Mouse (Mus musculus) ES-E14 (cell line): Measurements from ENCODE around the gene Gm10053. TPM values are rescaled to one million over a fixed set of nuclear protein-coding genes. Genes with fewer than 3 reads are reported as not detected.

Experiments used
- DNase-seq: peaks from one replicate; pipeline ENCODE4 v3.0.0-alpha.2; 2013; ENCODE audit warnings: low read depth, low spot score
- H3K27ac ChIP-seq: 2 replicates; pipeline ENCODE4 v1.5.1; 2012; ENCODE audit warnings: low read depth, mild to moderate bottlenecking, low read length, moderate library complexity, mixed read lengths; ENCODE audit not compliant: poor library complexity, insufficient read depth, severe bottlenecking
- H3K36me3 ChIP-seq: 2 replicates; pipeline ENCODE4 v1.6.1; 2012; ENCODE audit warnings: mild to moderate bottlenecking, low read length, moderate library complexity, mixed read lengths; ENCODE audit not compliant: control insufficient read depth, poor library complexity, insufficient read depth, severe bottlenecking
- H3K4me1 ChIP-seq, 2 experiments: fragments of 150-350 bp in 1 of 2; sonication (generic) in 1 of 2; 2 replicates each; pipeline ENCODE4 v1.6.1; 2012; ENCODE audit warnings: low read length in 2 of 2, mild to moderate bottlenecking in 1 of 2, mixed read lengths in 1 of 2; ENCODE audit not compliant: control insufficient read depth in 2 of 2, insufficient read depth in 2 of 2, poor library complexity in 1 of 2
- H3K4me3 ChIP-seq, 2 experiments: fragments of 150-350 bp in 1 of 2; sonication (generic) in 1 of 2; 2 replicates each; pipeline ENCODE4 v1.5.1; 2012; ENCODE audit warnings: low read length in 2 of 2, low read depth in 1 of 2, mild to moderate bottlenecking in 1 of 2, mixed read lengths in 1 of 2; ENCODE audit not compliant: insufficient read depth in 1 of 2, poor library complexity in 1 of 2, severe bottlenecking in 1 of 2
- H3K9ac ChIP-seq: 2 replicates; pipeline ENCODE4 v1.6.1; 2012; ENCODE audit warnings: low read depth, mild to moderate bottlenecking, low read length, mixed read lengths; ENCODE audit not compliant: poor library complexity, insufficient read depth, severe bottlenecking
- H3K9me3 ChIP-seq: fragments of 150-350 bp; sonication (generic); 2 replicates; pipeline ENCODE4 v1.6.1; 2012; ENCODE audit warnings: low read depth, mild to moderate bottlenecking, low read length; ENCODE audit not compliant: control insufficient read depth, insufficient read depth
- CHD2 ChIP-seq: IDR thresholded peaks from 2 replicates; pipeline ENCODE4 v1.6.1; 2014; ENCODE audit warnings: mild to moderate bottlenecking, low read depth, low read length, inconsistent platforms
- HCFC1 ChIP-seq: IDR thresholded peaks from 2 replicates; pipeline ENCODE4 v1.6.1; 2012; ENCODE audit warnings: low read length, inconsistent platforms, borderline replicate concordance; ENCODE audit not compliant: insufficient read depth
- MAFK ChIP-seq: IDR thresholded peaks from 2 replicates; pipeline ENCODE4 v1.6.1; 2014; ENCODE audit warnings: mild to moderate bottlenecking, low read depth, low read length, inconsistent platforms; ENCODE audit not compliant: insufficient read depth
- ZC3H11A ChIP-seq: IDR thresholded peaks from 2 replicates; pipeline ENCODE4 v1.6.1; 2012; ENCODE audit warnings: low read depth, mild to moderate bottlenecking, inconsistent platforms, low read length, borderline replicate concordance
- ZNF384 ChIP-seq: IDR thresholded peaks from 2 replicates; pipeline ENCODE4 v1.6.1; 2012; ENCODE audit warnings: low read depth, low read length, inconsistent platforms
- in situ Hi-C, 2 experiments: fragments of 600-800 bp; cut with MboI; formaldehyde crosslinking; loops; one replicate each; pipeline ENCODE4 v1.15.1; 2025; ENCODE audit warnings: low sequenced_read_pairs in 2 of 2, inconsistent platforms in 1 of 2; ENCODE audit not compliant: unreplicated experiment in 2 of 2
- total RNA-seq: library from RNA; depleted of rRNA; stranded (reverse); fragments of 300-350 nt; gene quantifications from 2 replicates; pipeline ENCODE4 v1.2.3, GENCODE M21; 2012

The Gm10053 gene
- total RNA-seq, 1 experiment: 144 TPM

DNA sequence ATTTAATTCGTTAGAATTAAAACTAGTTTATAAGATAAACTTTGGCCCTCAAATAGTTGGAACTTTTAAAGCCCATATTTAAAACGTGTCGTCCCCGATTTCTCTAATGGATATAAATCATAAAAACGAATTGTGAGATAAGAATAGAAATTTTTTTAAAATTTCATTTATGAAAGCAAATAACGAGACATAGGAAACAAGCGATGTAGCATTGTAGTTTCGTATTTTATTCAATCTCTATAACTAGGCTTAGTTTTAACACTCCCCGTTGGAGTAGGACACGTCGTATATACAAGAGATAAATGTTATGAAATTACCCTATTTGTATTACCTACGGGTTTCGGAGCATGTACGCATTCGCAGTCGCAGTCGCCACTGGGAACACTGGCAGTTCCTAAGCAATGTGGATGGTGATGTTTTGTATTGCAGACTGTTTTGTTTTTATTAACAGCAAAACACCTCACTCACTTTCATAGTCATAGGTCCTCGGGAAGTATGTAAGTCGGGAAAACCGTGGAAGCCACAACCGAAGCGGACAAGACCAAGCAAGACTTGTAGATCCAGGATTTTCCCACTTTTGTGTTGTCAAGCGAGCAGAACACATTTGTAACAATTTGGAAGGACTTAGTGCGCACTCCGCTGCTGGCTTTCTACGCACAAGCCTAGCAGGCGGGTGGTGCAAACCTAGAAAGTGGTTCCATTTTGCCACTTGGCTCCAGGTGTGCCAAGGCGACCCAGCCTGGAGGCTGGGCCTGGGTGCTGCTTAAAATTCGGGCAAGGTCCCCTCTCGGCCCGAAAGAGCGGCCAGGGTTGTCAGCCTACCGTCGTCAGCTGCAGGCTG is 23.5 kb downstream of the Gm10053 start:
- TF ChIP-seq ZC3H11A (no peak), ZNF384 (no peak)
- Histone ChIP-seq H3K9ac (no peak overlapping the region), H3K27ac (no peak overlapping the region), H3K4me1 (peaks cover 0 to 7% of the 10 kb centered on the region in 2 experiments; a peak in 1 of 4 replicates), H3K4me3 (peak overlapping the region; percentile 56 to 63; a peak in 3 of 4 replicates), H3K36me3 (no peaks in the 10 kb centered on the region), H3K9me3 (no peaks in the 10 kb centered on the region)
- in situ Hi-C loops: loop anchor here (5.0 kb wide), 1 partner anchor 708 kb away; no protein-coding TSS in a partner anchor
- no peak for DNase-seq

DNA sequence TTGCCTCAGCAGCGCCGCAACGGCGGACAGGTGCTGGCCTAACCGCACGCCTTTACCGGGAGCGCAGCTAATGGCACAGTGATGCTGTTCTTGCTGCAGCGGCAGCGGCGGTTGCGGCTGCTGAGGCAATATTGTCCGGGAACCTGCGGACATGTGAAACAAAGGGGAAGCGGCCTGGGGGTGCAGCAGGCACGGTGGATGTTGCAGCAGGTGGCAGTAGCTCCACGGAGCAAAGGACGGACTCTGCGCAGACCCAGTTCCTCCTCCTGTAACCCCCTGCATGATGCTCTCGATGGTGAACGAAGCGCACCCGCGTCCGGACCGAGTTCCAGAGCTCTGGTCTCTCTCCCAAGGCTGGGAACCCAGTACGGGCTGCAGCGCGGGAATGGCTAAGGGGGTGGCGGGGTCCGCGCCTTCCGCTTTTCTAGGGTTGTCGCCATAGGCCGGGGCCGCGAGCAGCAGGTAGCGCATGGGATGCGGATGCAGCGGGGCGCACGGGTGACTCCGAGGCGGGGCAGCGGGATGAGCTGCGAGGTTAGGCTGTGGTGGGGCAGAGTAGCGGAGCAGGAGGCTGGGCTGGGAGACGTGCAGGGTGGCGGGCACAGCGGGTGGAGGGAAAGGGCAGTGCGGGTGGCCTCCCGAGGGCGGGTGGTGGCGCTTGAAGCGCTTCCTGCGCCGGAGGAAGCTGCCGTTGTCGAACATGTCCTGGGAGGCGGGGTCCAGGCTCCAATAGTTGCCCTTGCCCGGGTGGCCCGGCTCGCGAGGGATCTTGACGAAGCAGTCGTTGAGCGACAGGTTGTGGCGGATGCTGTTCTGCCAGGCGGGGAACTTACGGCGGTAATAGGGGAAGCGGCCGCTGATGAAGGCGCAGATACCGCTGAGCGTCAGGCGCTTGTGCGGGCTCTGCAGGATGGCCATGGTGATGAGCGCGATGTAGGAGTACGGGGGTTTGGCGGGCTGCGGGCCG is 24.4 kb downstream of the Gm10053 start:
- H3K27ac ChIP-seq: no peak overlapping the region
- in situ Hi-C loops: loop anchor here (5.0 kb wide), 1 partner anchor 707 kb away; no protein-coding TSS in a partner anchor
- TF ChIP-seq ZNF384 (no peak), ZC3H11A (no peak), HCFC1 (no peak), MAFK (no peak), CHD2 (no peak)
- DNase-seq: no peak
- peak overlapping the region; percentile 56 to 63 for H3K4me3 ChIP-seq
- H3K4me1 ChIP-seq: peaks cover 0 to 7% of the 10 kb centered on the region in 2 experiments; a peak in 1 of 4 replicates
- no peaks in the 10 kb centered on the region for H3K36me3 ChIP-seq
- H3K9me3 ChIP-seq: no peaks in the 10 kb centered on the region
- H3K9ac ChIP-seq: peak overlapping the region; percentile 24; the same call in 1 of the 2 replicates

DNA sequence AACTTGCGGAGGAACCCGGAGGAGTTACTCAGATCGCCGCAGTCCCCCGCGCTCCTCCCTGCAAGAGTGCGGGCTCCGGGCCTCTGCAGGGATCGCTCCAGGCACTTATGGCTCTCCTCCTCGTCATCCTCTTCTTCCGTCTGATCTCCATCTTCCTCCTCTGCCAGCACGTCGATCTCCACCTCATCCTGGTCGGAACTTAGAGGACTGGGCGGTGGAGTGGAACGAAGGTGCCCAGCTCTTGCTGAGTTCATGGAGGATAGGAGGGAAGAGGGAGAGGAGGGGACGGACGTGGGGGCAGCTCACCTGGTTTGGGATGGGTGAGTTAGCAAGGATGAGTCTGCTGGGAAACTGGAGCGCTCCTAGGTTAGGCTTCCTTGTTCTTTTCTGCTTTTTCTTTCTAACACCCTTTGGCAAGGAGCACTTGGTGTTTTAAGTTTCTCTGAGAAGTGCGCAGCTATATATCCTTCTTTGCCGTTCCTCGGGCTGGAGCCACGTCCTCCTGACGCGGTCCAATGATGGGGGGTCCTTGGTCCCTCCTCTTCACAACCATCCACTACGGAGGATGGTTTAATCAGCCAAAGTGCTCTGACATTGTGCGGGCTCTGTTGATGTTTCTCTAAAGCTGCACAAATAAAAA is 25.2 kb downstream of the Gm10053 start, which contains the start of gene Foxd4:
TSS of gene Foxd4 (minus strand) at position 617 of the 640 bp plus-strand sequence.
- H3K4me3 ChIP-seq: peak within 1 kb of the TSS; percentile 56 to 63
- TF ChIP-seq CHD2: no peak
- TF ChIP-seq HCFC1: no peak
- no peak for TF ChIP-seq ZC3H11A
- no peaks in the 10 kb centered on the region for H3K9me3 ChIP-seq
- no peak for DNase-seq
- H3K27ac ChIP-seq: no peak within 1 kb of the TSS
- H3K36me3 ChIP-seq: no peaks in the 10 kb centered on the region
- in situ Hi-C loops: no loop called here
- H3K4me1 ChIP-seq: peaks cover 0 to 7% of the 10 kb centered on the region in 2 experiments; a peak in 1 of 4 replicates
- H3K9ac ChIP-seq: peak within 1 kb of the TSS; percentile 24; the same call in 1 of the 2 replicates

DNA sequence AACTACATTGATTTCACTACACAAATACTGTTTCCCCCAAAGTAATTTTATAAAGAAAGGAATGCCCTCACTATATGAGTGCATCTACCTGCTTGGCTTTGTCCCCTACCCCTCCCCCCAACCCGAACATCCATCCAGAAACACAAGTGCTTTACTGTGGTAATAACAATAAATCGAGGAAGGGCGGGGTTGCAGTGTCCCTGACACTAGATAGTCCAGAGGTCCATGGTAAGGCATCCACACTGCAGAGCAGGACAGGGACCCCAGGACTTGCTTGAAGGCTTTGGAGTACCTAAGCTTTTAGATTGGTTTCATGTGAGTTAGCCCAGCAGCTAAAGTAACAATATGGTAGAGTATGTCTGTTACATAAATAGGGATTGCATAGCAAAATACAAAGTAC is 26.2 kb downstream of the Gm10053 start:
- no peak overlapping the region for H3K9ac ChIP-seq
- no peak overlapping the region for H3K4me3 ChIP-seq
- in situ Hi-C loops: no loop called here
- no peak for DNase-seq
- no peak overlapping the region for H3K27ac ChIP-seq
- no peaks in the 10 kb centered on the region for H3K9me3 ChIP-seq
- no peaks in the 10 kb centered on the region for H3K36me3 ChIP-seq
- H3K4me1 ChIP-seq: peaks cover 0 to 5% of the 10 kb centered on the region in 2 experiments; a peak in 1 of 4 replicates
- TF ChIP-seq CHD2 (no peak), ZNF384 (no peak), ZC3H11A (no peak), HCFC1 (no peak), MAFK (no peak)
